Mouse (Mus musculus): ENCODE measurements around the gene Micall2. TPM values are rescaled to one million over a fixed set of nuclear protein-coding genes. Genes with fewer than 3 reads are reported as not detected.

The Micall2 gene
- polyA plus RNA-seq (2012; ENCODE audit: insufficient read depth, insufficient read length, missing spikeins), result 5.6 and 6.0 TPM in 2 replicates

- Histone ChIP-seq H3K4me1 (ENCODE audit: control insufficient read depth, insufficient read depth, low read length) (peaks cover 51% of the 10 kb centered on the region), H3K27ac (ENCODE audit: insufficient read depth, low read depth, low read length) (peak within 1 kb of the TSS; percentile 49), H3K4me3 (ENCODE audit: insufficient read depth, low read length) (peak within 1 kb of the TSS; percentile 60)
- TF ChIP-seq POLR2A (IDR thresholded peaks at IDR 0.05; ENCODE audit: borderline replicate concordance, low read depth, low read length), result no peak
- TF ChIP-seq CTCF (IDR thresholded peaks at IDR 0.05; ENCODE audit: low read depth, low read length), result no peak
These were observed at the start of gene Micall2 for GRCm38 (mm10) chr5:139735677-139736503. Gene Micall2, minus strand, starts transcription at chr5:139736336.

GRCm38 (mm10) chr5:139781406-139781805, 45.3 kb upstream of the Micall2 start:
- Histone ChIP-seq H3K4me1 (ENCODE audit: control insufficient read depth, insufficient read depth, low read length) (no peaks in the 10 kb centered on the region), H3K4me3 (ENCODE audit: insufficient read depth, low read length) (no peak overlapping the region), H3K27ac (ENCODE audit: insufficient read depth, low read depth, low read length) (no peak overlapping the region)
- no peak for TF ChIP-seq POLR2A (IDR thresholded peaks at IDR 0.05; ENCODE audit: borderline replicate concordance, low read depth, low read length)
- no peak for TF ChIP-seq CTCF (IDR thresholded peaks at IDR 0.05; ENCODE audit: low read depth, low read length)

GRCm38 (mm10) chr5:139776966-139777365, 40.8 kb upstream of the Micall2 start:
- no peak for TF ChIP-seq CTCF (IDR thresholded peaks at IDR 0.05; ENCODE audit: low read depth, low read length)
- TF ChIP-seq POLR2A (IDR thresholded peaks at IDR 0.05; ENCODE audit: borderline replicate concordance, low read depth, low read length), result no peak
- Histone ChIP-seq H3K27ac (ENCODE audit: insufficient read depth, low read depth, low read length) (no peak overlapping the region), H3K4me1 (ENCODE audit: control insufficient read depth, insufficient read depth, low read length) (0 out of 2 replicates have a peak, but pooled peaks cover 3% of the 10 kb centered on the region), H3K4me3 (ENCODE audit: insufficient read depth, low read length) (no peak overlapping the region)

GRCm38 (mm10) chr5:139775216-139775926, 39.2 kb upstream of the Micall2 start, which contains the start of gene Ints1:
Gene Ints1, minus strand, starts transcription at chr5:139775674.
- no peak within 1 kb of the TSS for H3K27ac ChIP-seq (ENCODE audit: insufficient read depth, low read depth, low read length)
- peak; percentile 66 for TF ChIP-seq CTCF (IDR thresholded peaks at IDR 0.05; ENCODE audit: low read depth, low read length)
- TF ChIP-seq POLR2A (IDR thresholded peaks at IDR 0.05; ENCODE audit: borderline replicate concordance, low read depth, low read length), result no peak
- peak within 1 kb of the TSS; percentile 92 for H3K4me3 ChIP-seq (ENCODE audit: insufficient read depth, low read length)
- H3K4me1 ChIP-seq (ENCODE audit: control insufficient read depth, insufficient read depth, low read length), result 0 out of 2 replicates have a peak, but pooled peaks cover 3% of the 10 kb centered on the region

GRCm38 (mm10) chr5:139768216-139768615, 32.1 kb upstream of the Micall2 start:
- no peaks in the 10 kb centered on the region for H3K4me1 ChIP-seq (ENCODE audit: control insufficient read depth, insufficient read depth, low read length)
- H3K4me3 ChIP-seq (ENCODE audit: insufficient read depth, low read length), result no peak overlapping the region
- TF ChIP-seq CTCF (IDR thresholded peaks at IDR 0.05; ENCODE audit: low read depth, low read length) (no peak), POLR2A (IDR thresholded peaks at IDR 0.05; ENCODE audit: borderline replicate concordance, low read depth, low read length) (no peak)
- no peak overlapping the region for H3K27ac ChIP-seq (ENCODE audit: insufficient read depth, low read depth, low read length)

GRCm38 (mm10) chr5:139764296-139764695, 28.2 kb upstream of the Micall2 start:
- TF ChIP-seq POLR2A (IDR thresholded peaks at IDR 0.05; ENCODE audit: borderline replicate concordance, low read depth, low read length), result no peak
- TF ChIP-seq CTCF (IDR thresholded peaks at IDR 0.05; ENCODE audit: low read depth, low read length), result no peak
- Histone ChIP-seq H3K4me3 (ENCODE audit: insufficient read depth, low read length) (no peak overlapping the region), H3K27ac (ENCODE audit: insufficient read depth, low read depth, low read length) (no peak overlapping the region), H3K4me1 (ENCODE audit: control insufficient read depth, insufficient read depth, low read length) (no peaks in the 10 kb centered on the region)

GRCm38 (mm10) chr5:139758096-139758495, 22.0 kb upstream of the Micall2 start:
- Histone ChIP-seq H3K4me1 (ENCODE audit: control insufficient read depth, insufficient read depth, low read length) (no peaks in the 10 kb centered on the region), H3K4me3 (ENCODE audit: insufficient read depth, low read length) (no peak overlapping the region), H3K27ac (ENCODE audit: insufficient read depth, low read depth, low read length) (no peak overlapping the region)
- TF ChIP-seq POLR2A (IDR thresholded peaks at IDR 0.05; ENCODE audit: borderline replicate concordance, low read depth, low read length), result no peak
- TF ChIP-seq CTCF (IDR thresholded peaks at IDR 0.05; ENCODE audit: low read depth, low read length), result no peak

- no peak for TF ChIP-seq POLR2A (IDR thresholded peaks at IDR 0.05; ENCODE audit: borderline replicate concordance, low read depth, low read length)
- no peak overlapping the region for H3K4me3 ChIP-seq (ENCODE audit: insufficient read depth, low read length)
- no peaks in the 10 kb centered on the region for H3K4me1 ChIP-seq (ENCODE audit: control insufficient read depth, insufficient read depth, low read length)
- H3K27ac ChIP-seq (ENCODE audit: insufficient read depth, low read depth, low read length), result no peak overlapping the region
These were observed 20.4 kb upstream of the Micall2 start for GRCm38 (mm10) chr5:139756586-139756985.

- Histone ChIP-seq H3K27ac (ENCODE audit: insufficient read depth, low read depth, low read length) (no peak overlapping the region), H3K4me3 (ENCODE audit: insufficient read depth, low read length) (no peak overlapping the region), H3K4me1 (ENCODE audit: control insufficient read depth, insufficient read depth, low read length) (no peaks in the 10 kb centered on the region)
- no peak for TF ChIP-seq POLR2A (IDR thresholded peaks at IDR 0.05; ENCODE audit: borderline replicate concordance, low read depth, low read length)
- TF ChIP-seq CTCF (IDR thresholded peaks at IDR 0.05; ENCODE audit: low read depth, low read length), result no peak
These were observed 20.0 kb upstream of the Micall2 start for GRCm38 (mm10) chr5:139756135-139756534.

GRCm38 (mm10) chr5:139754753-139755152, 18.6 kb upstream of the Micall2 start:
- TF ChIP-seq CTCF (IDR thresholded peaks at IDR 0.05; ENCODE audit: low read depth, low read length) (peak; percentile 75), POLR2A (IDR thresholded peaks at IDR 0.05; ENCODE audit: borderline replicate concordance, low read depth, low read length) (no peak)
- Histone ChIP-seq H3K27ac (ENCODE audit: insufficient read depth, low read depth, low read length) (no peak overlapping the region), H3K4me3 (ENCODE audit: insufficient read depth, low read length) (no peak overlapping the region), H3K4me1 (ENCODE audit: control insufficient read depth, insufficient read depth, low read length) (no peaks in the 10 kb centered on the region)
